Mouse (Mus musculus): ENCODE measurements around the gene Mfsd9. TPM values are rescaled to one million over a fixed set of nuclear protein-coding genes. Genes with fewer than 3 reads are reported as not detected.

The Mfsd9 gene
- polyA plus RNA-seq (2012; rRNA removed): 6.7 and 14.0 TPM in 2 replicates

DNA sequence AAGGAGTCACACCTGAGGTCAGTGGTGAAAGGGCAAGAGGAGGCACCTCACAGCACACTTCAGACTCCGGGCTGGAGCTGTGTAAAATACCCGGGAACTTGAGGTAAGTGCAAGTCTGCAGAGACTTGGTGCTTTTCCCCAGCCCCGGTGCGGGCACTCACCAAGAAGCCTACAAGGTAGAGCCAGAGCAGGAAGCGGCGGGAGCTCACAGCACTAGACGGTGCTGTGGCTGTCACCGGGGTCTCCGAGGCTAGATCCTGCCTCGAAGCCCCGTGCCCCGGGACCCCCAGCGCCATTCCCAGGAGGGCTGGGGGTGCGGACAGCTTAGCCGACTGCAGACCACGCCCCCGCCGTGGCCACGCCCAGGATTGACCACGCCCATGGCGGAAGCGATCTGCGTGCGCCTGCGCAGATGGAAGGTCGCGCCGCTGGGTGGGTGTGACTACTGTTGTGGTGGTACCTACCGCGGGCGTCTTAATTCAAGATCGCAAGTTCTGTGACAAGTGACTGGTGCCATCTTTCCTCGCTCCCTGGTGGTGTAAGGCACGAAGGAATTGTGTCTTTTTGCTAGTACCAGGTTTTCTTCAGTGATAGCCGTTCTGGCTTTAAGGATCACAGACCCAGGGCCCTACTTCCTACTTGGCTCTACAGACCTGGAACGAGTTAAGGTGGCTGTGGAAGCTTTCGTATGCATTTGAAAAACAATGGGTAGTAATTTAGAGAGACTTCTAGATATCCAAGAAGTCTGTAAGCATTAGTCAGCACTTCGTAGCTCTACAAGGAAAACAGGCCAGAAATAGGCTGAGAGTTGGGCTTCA is at the start of gene Mfsd9:
Gene Mfsd9 (minus strand): TSS at position 364 of the 818 bp plus-strand sequence.
- WGBS: 3% methylated on average over 38 of the region's 38 CpGs
- Histone ChIP-seq H3K27me3 (ENCODE audit: control insufficient read depth, insufficient read depth, low read length) (no peaks in the 10 kb centered on the region), H3K4me1 (ENCODE audit: control insufficient read depth, insufficient read depth, insufficient read length, low read length) (peaks cover 2% of the 10 kb centered on the region; the same call in 1 of the 2 replicates), H3K4me3 (ENCODE audit: low read depth, low read length) (peak within 1 kb of the TSS; percentile 96), H3K36me3 (ENCODE audit: control insufficient read depth, insufficient read depth, low read length) (no peaks in the 10 kb centered on the region), H3K27ac (ENCODE audit: insufficient read depth, low read depth, low read length) (peak within 1 kb of the TSS; percentile 19)
- no peak for TF ChIP-seq POLR2A (IDR thresholded peaks at IDR 0.05; ENCODE audit: low read depth, low read length)
- TF ChIP-seq CTCF (IDR thresholded peaks at IDR 0.05; ENCODE audit: extremely low read depth, insufficient read length, insufficient replicate concordance, low read depth, low read length): no peak

DNA sequence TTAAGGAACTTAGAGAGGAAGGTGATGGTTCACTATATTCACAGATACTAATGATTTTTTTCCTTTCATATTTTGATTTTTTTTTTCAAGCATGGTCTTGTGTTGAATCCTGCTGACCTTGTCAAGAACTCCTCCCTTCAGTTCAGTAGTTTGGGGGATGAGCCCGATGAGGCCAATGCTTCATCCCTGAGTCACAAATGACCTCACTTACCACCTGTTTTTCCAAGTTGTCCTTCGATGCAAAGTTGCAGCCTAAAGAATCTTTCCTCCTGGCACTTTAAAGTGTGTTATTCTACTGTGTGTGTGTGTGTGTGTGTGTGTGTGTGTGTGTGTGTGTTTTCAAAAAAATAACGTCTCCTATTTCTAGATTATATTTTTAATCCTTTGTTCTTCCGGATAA is 45.0 kb upstream of the Mfsd9 start:
- WGBS: 85% methylated on average over 4 of the region's 4 CpGs
- H3K4me1 ChIP-seq (ENCODE audit: control insufficient read depth, insufficient read depth, insufficient read length, low read length): no peaks in the 10 kb centered on the region
- no peak for TF ChIP-seq POLR2A (IDR thresholded peaks at IDR 0.05; ENCODE audit: low read depth, low read length)
- no peak for TF ChIP-seq CTCF (IDR thresholded peaks at IDR 0.05; ENCODE audit: extremely low read depth, insufficient read length, insufficient replicate concordance, low read depth, low read length)

GRCm38 (mm10) chr1:40830712-40831507 is 40.4 kb upstream of the Mfsd9 start:
- no peaks in the 10 kb centered on the region for H3K27me3 ChIP-seq (ENCODE audit: control insufficient read depth, insufficient read depth, low read length)
- H3K36me3 ChIP-seq (ENCODE audit: control insufficient read depth, insufficient read depth, low read length): no peaks in the 10 kb centered on the region
- H3K27ac ChIP-seq (ENCODE audit: insufficient read depth, low read depth, low read length): peak overlapping the region; percentile 70; the same call in 1 of the 2 replicates
- TF ChIP-seq POLR2A (IDR thresholded peaks at IDR 0.05; ENCODE audit: low read depth, low read length): no peak
- no peak for TF ChIP-seq CTCF (IDR thresholded peaks at IDR 0.05; ENCODE audit: extremely low read depth, insufficient read length, insufficient replicate concordance, low read depth, low read length)
- H3K4me1 ChIP-seq (ENCODE audit: control insufficient read depth, insufficient read depth, insufficient read length, low read length): peaks cover 10% of the 10 kb centered on the region; the same call in 1 of the 2 replicates
- no peak overlapping the region for H3K4me3 ChIP-seq (ENCODE audit: low read depth, low read length)
- 32% methylated on average over 4 of the region's 4 CpGs for WGBS

More for the DNA sequence above, 45.0 kb upstream of the Mfsd9 start:
- Histone ChIP-seq H3K27me3 (ENCODE audit: control insufficient read depth, insufficient read depth, low read length) (no peaks in the 10 kb centered on the region), H3K4me3 (ENCODE audit: low read depth, low read length) (no peak overlapping the region), H3K36me3 (ENCODE audit: control insufficient read depth, insufficient read depth, low read length) (no peaks in the 10 kb centered on the region), H3K27ac (ENCODE audit: insufficient read depth, low read depth, low read length) (no peak overlapping the region)

DNA sequence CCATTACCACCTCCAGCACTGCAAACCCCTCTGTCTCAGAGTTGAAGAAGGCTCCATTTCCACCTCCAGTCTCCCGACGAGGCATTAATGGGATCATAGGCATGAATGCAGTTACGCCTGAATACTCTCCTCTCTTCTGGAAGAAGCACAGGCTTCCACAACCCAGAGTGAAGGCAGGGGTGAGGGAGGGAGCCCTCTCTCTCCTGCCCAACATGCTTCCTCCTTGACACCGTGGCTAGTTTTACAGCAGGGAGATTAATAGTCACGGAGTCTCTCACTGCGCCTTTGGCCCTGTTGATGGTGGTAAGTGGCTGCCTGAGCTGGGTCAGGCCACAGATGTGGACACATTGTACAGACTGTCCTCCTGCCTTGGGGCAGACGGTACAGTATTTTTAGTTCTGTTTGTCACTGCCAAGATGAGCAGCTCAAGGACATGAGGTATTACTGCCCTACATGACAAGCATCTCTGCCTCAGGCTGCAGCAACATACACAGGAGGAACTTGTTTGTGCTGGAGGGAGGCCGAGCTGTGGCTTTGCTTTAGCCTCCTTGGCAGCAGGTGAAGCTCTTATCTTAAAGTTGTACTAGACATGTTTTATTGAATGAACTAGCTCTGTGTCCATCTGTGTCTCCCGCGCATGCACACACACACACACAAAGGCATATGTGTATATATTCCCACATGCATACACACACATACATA is 38.9 kb upstream of the Mfsd9 start:
- H3K27me3 ChIP-seq (ENCODE audit: control insufficient read depth, insufficient read depth, low read length): no peaks in the 10 kb centered on the region
- WGBS: 42% methylated on average over 10 of the region's 10 CpGs
- no peaks in the 10 kb centered on the region for H3K36me3 ChIP-seq (ENCODE audit: control insufficient read depth, insufficient read depth, low read length)
- no peak for TF ChIP-seq CTCF (IDR thresholded peaks at IDR 0.05; ENCODE audit: extremely low read depth, insufficient read length, insufficient replicate concordance, low read depth, low read length)
- no peak for TF ChIP-seq POLR2A (IDR thresholded peaks at IDR 0.05; ENCODE audit: low read depth, low read length)
- no peak overlapping the region for H3K27ac ChIP-seq (ENCODE audit: insufficient read depth, low read depth, low read length)
- peaks cover 10% of the 10 kb centered on the region; the same call in 1 of the 2 replicates for H3K4me1 ChIP-seq (ENCODE audit: control insufficient read depth, insufficient read depth, insufficient read length, low read length)
- H3K4me3 ChIP-seq (ENCODE audit: low read depth, low read length): no peak overlapping the region

- H3K27ac ChIP-seq (ENCODE audit: insufficient read depth, low read depth, low read length): no peak overlapping the region
- WGBS: 82% methylated on average over 7 of the region's 7 CpGs
- TF ChIP-seq POLR2A (IDR thresholded peaks at IDR 0.05; ENCODE audit: low read depth, low read length) (no peak), CTCF (IDR thresholded peaks at IDR 0.05; ENCODE audit: extremely low read depth, insufficient read length, insufficient replicate concordance, low read depth, low read length) (no peak)
- no peaks in the 10 kb centered on the region for H3K36me3 ChIP-seq (ENCODE audit: control insufficient read depth, insufficient read depth, low read length)
- H3K4me3 ChIP-seq (ENCODE audit: low read depth, low read length): no peak overlapping the region
- no peaks in the 10 kb centered on the region for H3K27me3 ChIP-seq (ENCODE audit: control insufficient read depth, insufficient read depth, low read length)
- peaks cover 10% of the 10 kb centered on the region; the same call in 1 of the 2 replicates for H3K4me1 ChIP-seq (ENCODE audit: control insufficient read depth, insufficient read depth, insufficient read length, low read length)
Measured at GRCm38 (mm10) chr1:40825826-40826225, 35.3 kb upstream of the Mfsd9 start.

DNA sequence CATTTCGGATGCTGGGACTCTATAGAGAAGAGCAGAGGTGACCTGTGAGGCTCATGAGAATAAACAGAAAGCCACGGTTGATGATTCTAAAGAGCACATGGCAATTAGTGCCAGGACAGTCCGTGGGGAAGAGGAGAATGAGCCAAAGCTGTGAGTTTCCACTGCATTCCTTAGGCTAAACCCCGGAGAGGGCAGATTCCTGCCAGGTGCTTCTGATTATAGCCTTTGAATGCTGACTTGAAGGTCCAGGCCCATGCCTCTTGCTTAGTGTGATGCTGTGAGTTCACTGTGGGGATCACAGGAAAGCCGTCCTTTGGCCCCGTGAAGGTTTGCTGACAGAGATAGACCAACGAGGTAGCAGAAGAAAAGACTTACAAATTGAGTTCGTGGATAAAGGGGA is 34.4 kb upstream of the Mfsd9 start:
- Histone ChIP-seq H3K4me3 (ENCODE audit: low read depth, low read length) (no peak overlapping the region), H3K4me1 (ENCODE audit: control insufficient read depth, insufficient read depth, insufficient read length, low read length) (peaks cover 7% of the 10 kb centered on the region; the same call in 1 of the 2 replicates), H3K27ac (ENCODE audit: insufficient read depth, low read depth, low read length) (no peak overlapping the region), H3K36me3 (ENCODE audit: control insufficient read depth, insufficient read depth, low read length) (no peaks in the 10 kb centered on the region), H3K27me3 (ENCODE audit: control insufficient read depth, insufficient read depth, low read length) (no peaks in the 10 kb centered on the region)
- 74% methylated on average over 8 of the region's 8 CpGs for WGBS
- TF ChIP-seq CTCF (IDR thresholded peaks at IDR 0.05; ENCODE audit: extremely low read depth, insufficient read length, insufficient replicate concordance, low read depth, low read length) (no peak), POLR2A (IDR thresholded peaks at IDR 0.05; ENCODE audit: low read depth, low read length) (no peak)
